Mouse (Mus musculus) granulocyte monocyte progenitor cell, adult 5-6 weeks (primary cell): Measurements from ENCODE around the gene Ildr1. TPM values are rescaled to one million over a fixed set of nuclear protein-coding genes. Genes with fewer than 3 reads are reported as not detected.

Experiments
- ATAC-seq: replicated peaks from 2 replicates; pipeline ENCODE4 v1.8.0; 2016; ENCODE audit warnings: mild to moderate bottlenecking, moderate TSS enrichment, inconsistent platforms; ENCODE audit not compliant: poor library complexity, severe bottlenecking
- total RNA-seq, 2 experiments: library from RNA; stranded (forward) in 1 of 2; stranded (reverse) in 1 of 2; fragments of 200-712, 200-1000 nt in 1 of 2; fragments of >200 nt in 1 of 2; fragmentation: Nextera tagmentation in 1 of 2; gene quantifications; 2 replicates each; pipeline ENCODE4 v1.2.3; 2014 to 2017

Gene Ildr1
- total RNA-seq, 2 experiments from 2014 or later = not detected

GRCm38 (mm10) chr16:36694798-36695290, 1.1 kb downstream of the Ildr1 start:
- no peak for ATAC-seq

- ATAC-seq = no peak
These were observed 3.6 kb downstream of the Ildr1 start for GRCm38 (mm10) chr16:36697331-36697730.

GRCm38 (mm10) chr16:36700484-36700883, 6.7 kb downstream of the Ildr1 start:
- no peak for ATAC-seq

- ATAC-seq = no peak
These were observed 14.1 kb downstream of the Ildr1 start for GRCm38 (mm10) chr16:36707702-36708423.

- ATAC-seq = peak; percentile 42
These were observed 15.0 kb downstream of the Ildr1 start for GRCm38 (mm10) chr16:36708751-36709150.

GRCm38 (mm10) chr16:36709405-36709804, 15.6 kb downstream of the Ildr1 start:
- ATAC-seq = peak; percentile 60

GRCm38 (mm10) chr16:36710794-36711193, 17.0 kb downstream of the Ildr1 start:
- no peak for ATAC-seq

GRCm38 (mm10) chr16:36711760-36712159, 18.0 kb downstream of the Ildr1 start:
- peak; percentile 82 for ATAC-seq

- peak; percentile 83 for ATAC-seq
These were observed 23.7 kb downstream of the Ildr1 start for GRCm38 (mm10) chr16:36717481-36717880.

- ATAC-seq = no peak
These were observed 24.9 kb downstream of the Ildr1 start for GRCm38 (mm10) chr16:36718637-36719036.

GRCm38 (mm10) chr16:36720194-36721055, 26.6 kb downstream of the Ildr1 start:
- ATAC-seq = peak; percentile 69

GRCm38 (mm10) chr16:36722739-36723138, 29.0 kb downstream of the Ildr1 start:
- no peak for ATAC-seq

- no peak for ATAC-seq
These were observed 30.2 kb downstream of the Ildr1 start for GRCm38 (mm10) chr16:36723880-36724443.

GRCm38 (mm10) chr16:36728959-36729358, 35.2 kb downstream of the Ildr1 start:
- ATAC-seq = peak; percentile 82

- ATAC-seq = no peak
These were observed 38.8 kb downstream of the Ildr1 start for GRCm38 (mm10) chr16:36732572-36732971.

- no peak for ATAC-seq
These were observed 40.0 kb downstream of the Ildr1 start for GRCm38 (mm10) chr16:36733827-36734226.

- ATAC-seq = no peak
These were observed 41.6 kb downstream of the Ildr1 start for GRCm38 (mm10) chr16:36735421-36735820.

- ATAC-seq = no peak
These were observed 45.7 kb downstream of the Ildr1 start for GRCm38 (mm10) chr16:36739404-36739930.

- ATAC-seq = no peak
These were observed 49.8 kb downstream of the Ildr1 start for GRCm38 (mm10) chr16:36743580-36743979.

GRCm38 (mm10) chr16:36747068-36747467, 53.3 kb downstream of the Ildr1 start:
- no peak for ATAC-seq

GRCm38 (mm10) chr16:36747767-36748166, 54.0 kb downstream of the Ildr1 start:
- peak; percentile 65 for ATAC-seq
